Comparison of ENCODE assay signal across 32 mouse cellular contexts in the genomic region with DNA sequence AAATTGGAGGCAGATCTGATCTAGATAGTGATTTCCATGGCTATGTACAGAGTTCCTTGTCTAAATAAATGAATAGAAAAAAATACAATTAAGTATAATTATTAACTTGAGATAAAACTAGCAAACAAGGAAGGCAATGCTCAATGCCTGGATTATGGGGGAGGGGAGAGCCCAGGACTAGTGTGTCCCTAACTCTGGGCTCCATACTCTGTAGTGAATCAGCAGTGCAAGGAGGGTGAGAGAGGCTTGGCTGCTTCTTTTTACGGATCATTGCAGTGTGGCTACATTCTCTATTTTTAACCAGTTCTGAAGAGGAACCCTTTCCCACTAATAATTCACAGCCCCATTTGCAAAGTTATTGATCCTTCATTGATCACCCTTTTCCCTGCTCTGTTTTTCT.
"Had no signal": no experiment of that assay in that cellular context is flagged by ENCODE, and none has a peak within 500 bp of the region (broad histone marks: within the 10 kb centered on the region; RNA-seq: fewer than 3 reads in every experiment).

No protein-coding gene starts in this region.

- H3K27ac ChIP-seq: limb, embryonic 10.5 days; limb, embryonic 12.5 days; limb, embryonic 13.5 days; limb, embryonic 15.5 days; liver, embryonic 12.5 days; liver, embryonic 13.5 days; liver, embryonic 14.5 days; liver, embryonic 15.5 days; lung, embryonic 15.5 days; macrophage; midbrain, embryonic 10.5 days; midbrain, embryonic 12.5 days; midbrain, embryonic 13.5 days; midbrain, embryonic 15.5 days; neural tube, embryonic 12.5 days; neural tube, embryonic 13.5 days had no signal

- H3K27me3 ChIP-seq: limb, embryonic 12.5 days; limb, embryonic 13.5 days; limb, embryonic 15.5 days; liver, embryonic 12.5 days; liver, embryonic 13.5 days; liver, embryonic 15.5 days; lung, embryonic 15.5 days; megakaryocyte, embryonic 14.5 days; midbrain, embryonic 12.5 days; midbrain, embryonic 13.5 days; midbrain, embryonic 15.5 days; neural tube, embryonic 12.5 days; neural tube, embryonic 13.5 days had no signal

- ATAC-seq: liver, embryonic 12.5 days; lung, postnatal 0 days; midbrain, embryonic 13.5 days; midbrain, embryonic 15.5 days; midbrain, embryonic 16.5 days had no signal

- H3K9ac ChIP-seq: limb, embryonic 12.5 days; limb, embryonic 13.5 days; limb, embryonic 15.5 days; liver, embryonic 12.5 days; liver, embryonic 13.5 days; liver, embryonic 14.5 days; liver, embryonic 15.5 days; lung, embryonic 14.5 days; lung, embryonic 15.5 days; midbrain, embryonic 12.5 days; midbrain, embryonic 13.5 days; midbrain, embryonic 15.5 days; neural tube, embryonic 12.5 days; neural tube, embryonic 13.5 days had no signal

- H3K36me3 ChIP-seq: limb, embryonic 10.5 days; limb, embryonic 12.5 days; limb, embryonic 13.5 days; limb, embryonic 15.5 days; liver, embryonic 12.5 days; liver, embryonic 13.5 days; liver, embryonic 15.5 days; lung, embryonic 15.5 days; midbrain, embryonic 10.5 days; midbrain, embryonic 12.5 days; midbrain, embryonic 13.5 days; midbrain, embryonic 15.5 days; neural tube, embryonic 12.5 days; neural tube, embryonic 13.5 days had no signal

- H3K9me3 ChIP-seq: limb, embryonic 10.5 days; limb, embryonic 13.5 days; limb, embryonic 15.5 days; liver, embryonic 12.5 days; liver, embryonic 13.5 days; liver, embryonic 15.5 days; lung, embryonic 15.5 days; megakaryocyte, embryonic 14.5 days; midbrain, embryonic 10.5 days; midbrain, embryonic 12.5 days; midbrain, embryonic 13.5 days; midbrain, embryonic 15.5 days; neural tube, embryonic 12.5 days; neural tube, embryonic 13.5 days had no signal

- H3K4me3 ChIP-seq: limb, embryonic 10.5 days; limb, embryonic 12.5 days; limb, embryonic 13.5 days; limb, embryonic 15.5 days; liver, embryonic 12.5 days; liver, embryonic 13.5 days; liver, embryonic 15.5 days; lung, embryonic 15.5 days; megakaryocyte, embryonic 14.5 days; midbrain, embryonic 10.5 days; midbrain, embryonic 12.5 days; midbrain, embryonic 13.5 days; midbrain, embryonic 15.5 days; myocyte; neural tube, embryonic 12.5 days; neural tube, embryonic 13.5 days had no signal

- H3K4me1 ChIP-seq: limb, embryonic 10.5 days; limb, embryonic 12.5 days; limb, embryonic 13.5 days; limb, embryonic 15.5 days; liver, embryonic 12.5 days; liver, embryonic 13.5 days; liver, embryonic 15.5 days; lung, embryonic 15.5 days; megakaryocyte, embryonic 14.5 days; midbrain, embryonic 10.5 days; midbrain, embryonic 12.5 days; midbrain, embryonic 13.5 days; midbrain, embryonic 15.5 days; neural tube, embryonic 12.5 days; neural tube, embryonic 13.5 days had no signal

- H3K4me2 ChIP-seq: limb, embryonic 12.5 days; limb, embryonic 13.5 days; limb, embryonic 15.5 days; liver, embryonic 11.5 days; liver, embryonic 12.5 days; liver, embryonic 13.5 days; liver, embryonic 15.5 days; lung, embryonic 14.5 days; lung, embryonic 15.5 days; midbrain, embryonic 11.5 days; midbrain, embryonic 12.5 days; midbrain, embryonic 13.5 days; midbrain, embryonic 15.5 days; neural tube, embryonic 12.5 days; neural tube, embryonic 13.5 days had no signal

- DNase-seq: left cerebral cortex, postnatal 4 days; liver; liver, embryonic 13.5 days; lung, adult 18-20 months; lung, adult 2 months; lung, embryonic 14.5 days; lung, postnatal 10 days; lung, postnatal 14 days; lung, postnatal 36 days; lung, postnatal 4 days; midbrain, embryonic 14.5 days had no signal
